Mouse (Mus musculus) heart, embryonic 13.5 days (tissue): ENCODE results near the gene Ankrd24. TPM values are rescaled to one million over a fixed set of nuclear protein-coding genes. Genes with fewer than 3 reads are reported as not detected.
A peak's percentile ranks its signal among the peaks of the same experiment; 100 is the strongest.

ENCODE experiments used
- ATAC-seq: fragments of 200-750 bp; cut with Nextera tagmentation; 2 replicates; pipeline ENCODE4 v1.8.0; 2017; ENCODE audit warnings: moderate TSS enrichment; ENCODE audit not compliant: insufficient number of reproducible peaks, low FRiP score, low TSS enrichment; ENCODE audit errors: extremely low read depth
- H3K27ac ChIP-seq: fragments of 300-500 bp; sonication (generic); replicated peaks from 2 replicates; pipeline ENCODE4 v1.5.1; 2015; ENCODE audit warnings: moderate library complexity, mild to moderate bottlenecking, inconsistent platforms
- H3K27me3 ChIP-seq: fragments of 300-500 bp; sonication (generic); replicated peaks from 2 replicates; pipeline ENCODE4 v1.6.1; 2015; ENCODE audit warnings: mild to moderate bottlenecking, inconsistent platforms
- H3K36me3 ChIP-seq: fragments of 300-500 bp; sonication (generic); 2 replicates; pipeline ENCODE4 v1.6.1; 2015; ENCODE audit warnings: mild to moderate bottlenecking, inconsistent platforms
- H3K4me1 ChIP-seq: fragments of 300-500 bp; sonication (generic); 2 replicates; pipeline ENCODE4 v1.6.1; 2015; ENCODE audit warnings: inconsistent platforms
- H3K4me2 ChIP-seq: fragments of 300-500 bp; sonication (generic); 2 replicates; pipeline ENCODE4 v1.6.1; 2015; ENCODE audit warnings: inconsistent platforms, mild to moderate bottlenecking, moderate library complexity
- H3K4me3 ChIP-seq: fragments of 300-500 bp; sonication (generic); 2 replicates; pipeline ENCODE4 v1.5.1; 2015; ENCODE audit warnings: moderate library complexity, mild to moderate bottlenecking, inconsistent platforms
- H3K9ac ChIP-seq: fragments of 300-500 bp; sonication (generic); 2 replicates; pipeline ENCODE4 v1.6.1; 2015; ENCODE audit warnings: inconsistent platforms, mild to moderate bottlenecking, moderate library complexity
- H3K9me3 ChIP-seq: fragments of 300-500 bp; sonication (generic); 2 replicates; pipeline ENCODE4 v1.6.1; 2016; ENCODE audit warnings: inconsistent platforms
- WGBS: fragments of 180-500 bp; shearing (Covaris S2); methylation state at CpG from one replicate; pipeline ENCODE4 v1.1.7; 2015; ENCODE audit warnings: mixed read lengths; 5-methylcytosine and 5-hydroxymethylcytosine counted together
- polyA plus RNA-seq: library from polyadenylated mRNA; unstranded; fragments of >200 nt; fragmentation: Nextera tagmentation; extraction: Ambion mirVana; gene quantifications from 2 replicates; pipeline ENCODE4 v1.2.1, GENCODE M21; 2015

Gene Ankrd24
- polyA plus RNA-seq, result 10.3 and 10.6 TPM in 2 replicates

DNA sequence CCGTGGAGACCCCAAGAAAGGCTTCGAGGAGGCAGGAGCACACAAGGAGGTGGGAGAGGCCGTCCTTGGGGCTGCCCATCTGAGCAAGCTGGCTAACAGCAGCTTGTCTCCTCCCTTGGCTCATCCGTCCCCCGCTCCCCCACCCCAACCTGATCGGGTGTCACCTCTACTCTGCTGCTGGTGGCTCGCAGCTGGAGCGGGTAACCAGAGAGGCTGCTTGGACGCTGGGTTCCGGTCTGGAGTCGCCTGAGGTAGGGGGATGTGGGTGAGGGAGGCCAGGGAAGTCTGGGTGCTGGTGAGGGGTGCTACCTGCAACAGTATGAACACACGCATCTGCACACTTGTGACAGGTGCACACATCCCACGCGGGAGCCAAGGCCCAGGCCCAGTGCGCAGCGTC, at the start of gene Ankrd24:
Gene Ankrd24 (plus strand): TSS at position 151 of the 400 bp plus-strand sequence.
- H3K4me2 ChIP-seq, result peak within 1 kb of the TSS; percentile 92
- peak within 1 kb of the TSS; percentile 90 for H3K9ac ChIP-seq
- peak within 1 kb of the TSS; percentile 88 for H3K27ac ChIP-seq
- peak within 1 kb of the TSS; percentile 84 for H3K4me3 ChIP-seq
- 78% methylated on average over 16 of the region's 16 CpGs for WGBS
- ATAC-seq, result no peak
- H3K4me1 ChIP-seq, result peaks cover 22% of the 10 kb centered on the region
- no peaks in the 10 kb centered on the region for H3K9me3 ChIP-seq
- H3K27me3 ChIP-seq, result no peaks in the 10 kb centered on the region; the same call in 1 of the 2 replicates
- peaks cover 24% of the 10 kb centered on the region for H3K36me3 ChIP-seq

DNA sequence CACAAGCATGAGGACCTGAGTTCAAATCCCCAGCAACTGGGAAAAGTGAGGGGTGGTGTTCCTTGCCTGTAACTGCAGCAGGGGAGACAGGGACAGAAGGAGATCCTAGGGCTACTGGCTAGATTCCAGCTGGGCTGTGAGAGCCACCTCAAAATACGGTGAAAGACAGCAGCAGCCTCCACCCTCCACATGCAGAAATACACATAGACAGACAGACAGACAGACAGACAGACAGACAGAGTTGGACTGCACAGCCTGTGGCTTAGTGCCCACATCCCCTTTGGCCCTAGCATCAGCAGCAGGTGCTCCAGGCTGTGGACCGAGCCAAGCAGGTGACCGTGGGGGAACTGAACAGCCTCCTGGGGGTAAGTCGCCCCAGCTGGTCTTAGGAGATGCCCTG, 48.4 kb upstream of the Ankrd24 start:
- H3K9me3 ChIP-seq, result no peaks in the 10 kb centered on the region
- H3K9ac ChIP-seq, result peak overlapping the region; percentile 33; the same call in 1 of the 2 replicates
- peaks cover 23% of the 10 kb centered on the region for H3K4me1 ChIP-seq
- peaks cover 25% of the 10 kb centered on the region; the same call in 1 of the 2 replicates for H3K27me3 ChIP-seq
- H3K27ac ChIP-seq, result no peak overlapping the region
- 61% methylated on average over 4 of the region's 4 CpGs for WGBS
- H3K36me3 ChIP-seq, result peaks cover 24% of the 10 kb centered on the region
- no peak overlapping the region for H3K4me2 ChIP-seq
- ATAC-seq, result no peak
- no peak overlapping the region for H3K4me3 ChIP-seq

DNA sequence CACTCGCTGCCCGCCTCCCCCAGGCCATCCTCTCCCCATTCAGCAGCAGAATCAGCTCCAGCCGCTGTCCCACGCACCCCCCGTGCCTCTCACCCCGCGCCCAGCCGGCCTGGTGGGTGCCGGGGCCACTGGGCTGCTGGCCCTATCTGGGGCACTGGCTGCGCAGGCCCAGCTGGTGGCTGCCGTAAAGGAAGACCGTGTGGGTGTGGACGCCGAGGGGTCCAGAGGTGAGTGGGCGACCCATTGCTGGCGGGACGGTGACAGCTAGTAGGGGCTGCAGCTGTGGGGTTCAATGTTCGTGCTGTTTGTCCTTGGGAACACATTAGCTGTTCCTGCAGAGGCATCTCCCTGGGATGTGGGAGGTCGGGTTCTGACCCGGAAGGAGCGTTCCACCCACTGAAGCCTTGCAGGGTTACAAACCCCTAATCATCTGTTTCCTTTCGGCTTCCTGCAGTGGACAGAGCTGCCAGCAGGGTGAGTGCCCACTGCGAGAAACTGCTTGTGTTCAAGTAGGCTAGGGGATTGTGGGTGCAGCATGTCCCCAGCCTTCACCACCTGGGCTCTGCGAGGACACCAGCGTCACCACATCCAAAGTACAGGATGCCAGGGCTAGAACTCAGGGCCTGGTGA, 47.8 kb upstream of the Ankrd24 start:
- Histone ChIP-seq H3K27ac (no peak overlapping the region), H3K36me3 (peaks cover 30% of the 10 kb centered on the region), H3K4me1 (peaks cover 20% of the 10 kb centered on the region), H3K27me3 (peaks cover 27% of the 10 kb centered on the region; the same call in 1 of the 2 replicates), H3K4me2 (no peak overlapping the region), H3K9ac (peak overlapping the region; percentile 33), H3K9me3 (no peaks in the 10 kb centered on the region), H3K4me3 (no peak overlapping the region)
- no peak for ATAC-seq
- 44% methylated on average over 25 of the region's 25 CpGs for WGBS

DNA sequence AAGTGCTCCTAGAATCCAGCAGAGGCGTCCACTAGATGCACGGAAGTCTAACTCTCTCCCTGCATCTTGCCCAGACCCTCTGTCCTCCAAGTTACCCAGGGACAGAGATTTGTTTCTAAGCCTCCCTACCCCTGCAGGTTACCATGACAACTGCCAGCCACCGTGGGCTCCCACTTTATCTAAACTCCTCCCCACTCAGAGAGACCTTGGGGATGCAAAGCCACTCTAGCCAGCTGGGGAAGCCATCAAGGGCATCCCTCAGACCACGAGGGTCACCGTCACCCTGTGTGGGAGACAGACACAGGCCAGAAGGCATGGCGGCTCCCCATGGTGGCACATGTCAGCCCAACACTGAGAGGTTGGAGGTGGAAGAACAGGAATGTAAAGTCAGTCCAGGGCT, 45.0 kb upstream of the Ankrd24 start:
- H3K27ac ChIP-seq, result no peak overlapping the region
- no peak for ATAC-seq
- H3K4me3 ChIP-seq, result no peak overlapping the region
- H3K27me3 ChIP-seq, result peaks cover 38% of the 10 kb centered on the region
- H3K36me3 ChIP-seq, result peaks cover 58% of the 10 kb centered on the region
- H3K9me3 ChIP-seq, result no peaks in the 10 kb centered on the region
- 50% methylated on average over 6 of the region's 6 CpGs for WGBS
- H3K4me2 ChIP-seq, result no peak overlapping the region
- no peak overlapping the region for H3K9ac ChIP-seq
- H3K4me1 ChIP-seq, result peaks cover 9% of the 10 kb centered on the region

DNA sequence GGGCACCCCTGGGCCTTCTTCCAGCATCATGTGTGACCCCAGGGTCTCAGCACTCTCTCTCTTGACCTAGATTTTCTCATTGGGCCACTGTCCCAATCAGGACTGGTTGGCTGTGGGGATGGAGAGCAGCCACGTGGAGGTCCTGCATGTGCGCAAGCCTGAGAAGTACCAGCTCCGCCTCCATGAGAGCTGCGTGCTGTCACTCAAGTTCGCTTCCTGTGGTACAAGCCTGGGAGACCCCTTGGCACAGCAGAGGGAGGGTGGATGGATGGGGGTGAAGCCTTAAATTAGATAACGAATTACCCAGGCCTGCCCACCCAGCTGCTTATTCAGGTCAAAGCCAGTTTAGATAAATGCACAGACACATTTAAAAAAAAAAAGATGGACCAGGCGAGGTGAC, 39.6 kb upstream of the Ankrd24 start:
- H3K4me3 ChIP-seq, result no peak overlapping the region
- peaks cover 76% of the 10 kb centered on the region for H3K36me3 ChIP-seq
- 68% methylated on average over 7 of the region's 7 CpGs for WGBS
- no peak overlapping the region for H3K4me2 ChIP-seq
- H3K27me3 ChIP-seq, result peaks cover 43% of the 10 kb centered on the region
- no peaks in the 10 kb centered on the region for H3K9me3 ChIP-seq
- H3K4me1 ChIP-seq, result no peaks in the 10 kb centered on the region
- H3K27ac ChIP-seq, result no peak overlapping the region
- no peak for ATAC-seq
- H3K9ac ChIP-seq, result no peak overlapping the region

DNA sequence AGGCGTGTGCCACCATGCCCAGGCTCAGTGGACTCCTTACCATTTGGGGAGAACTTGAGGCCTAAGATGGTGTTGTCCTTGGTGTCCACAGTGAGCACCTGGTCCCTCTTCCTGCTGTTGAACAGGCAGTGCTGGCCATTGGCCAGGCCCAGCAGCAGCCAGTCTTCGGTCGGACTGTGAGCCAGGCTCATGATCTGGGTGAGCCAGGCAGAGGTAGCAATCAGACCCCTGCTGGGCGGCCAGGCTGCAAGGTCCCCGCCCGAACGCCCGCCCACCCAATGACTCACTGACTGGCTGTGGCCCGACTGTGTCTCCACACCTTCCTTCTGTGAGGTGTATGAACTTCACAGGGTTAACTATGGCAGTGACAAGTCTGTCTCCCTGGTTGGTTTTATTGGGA, 36.5 kb upstream of the Ankrd24 start:
- no peaks in the 10 kb centered on the region for H3K9me3 ChIP-seq
- no peak overlapping the region for H3K4me2 ChIP-seq
- 47% methylated on average over 9 of the region's 9 CpGs for WGBS
- H3K4me3 ChIP-seq, result no peak overlapping the region
- H3K4me1 ChIP-seq, result peaks cover 17% of the 10 kb centered on the region
- no peak overlapping the region for H3K9ac ChIP-seq
- H3K36me3 ChIP-seq, result peaks cover 45% of the 10 kb centered on the region
- no peak for ATAC-seq
- H3K27me3 ChIP-seq, result peaks cover 52% of the 10 kb centered on the region
- no peak overlapping the region for H3K27ac ChIP-seq

DNA sequence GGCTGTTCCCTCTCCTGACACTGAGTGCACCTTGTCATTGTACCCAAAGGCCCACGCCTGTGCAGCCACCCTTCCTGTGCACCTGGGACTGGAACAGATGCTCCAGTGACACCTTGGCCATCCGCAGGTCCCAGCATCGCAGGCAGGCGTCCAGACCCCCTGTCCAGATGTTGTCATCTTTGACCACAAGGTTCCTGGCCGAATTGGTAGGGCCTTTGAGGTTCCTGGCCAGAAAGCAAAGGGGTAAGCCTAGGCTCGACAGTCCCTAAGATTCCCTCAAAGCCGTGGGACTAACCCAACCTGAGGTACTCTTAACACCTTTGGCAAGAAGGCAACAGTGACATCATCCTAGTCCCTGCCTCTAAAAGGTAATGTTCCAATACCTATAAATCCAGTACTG, 35.7 kb upstream of the Ankrd24 start:
- WGBS, result 74% methylated on average over 7 of the region's 7 CpGs
- Histone ChIP-seq H3K4me1 (peaks cover 25% of the 10 kb centered on the region), H3K36me3 (peaks cover 37% of the 10 kb centered on the region), H3K9ac (no peak overlapping the region), H3K4me3 (no peak overlapping the region), H3K27me3 (peaks cover 44% of the 10 kb centered on the region), H3K27ac (no peak overlapping the region), H3K9me3 (no peaks in the 10 kb centered on the region), H3K4me2 (no peak overlapping the region)
- ATAC-seq, result no peak

DNA sequence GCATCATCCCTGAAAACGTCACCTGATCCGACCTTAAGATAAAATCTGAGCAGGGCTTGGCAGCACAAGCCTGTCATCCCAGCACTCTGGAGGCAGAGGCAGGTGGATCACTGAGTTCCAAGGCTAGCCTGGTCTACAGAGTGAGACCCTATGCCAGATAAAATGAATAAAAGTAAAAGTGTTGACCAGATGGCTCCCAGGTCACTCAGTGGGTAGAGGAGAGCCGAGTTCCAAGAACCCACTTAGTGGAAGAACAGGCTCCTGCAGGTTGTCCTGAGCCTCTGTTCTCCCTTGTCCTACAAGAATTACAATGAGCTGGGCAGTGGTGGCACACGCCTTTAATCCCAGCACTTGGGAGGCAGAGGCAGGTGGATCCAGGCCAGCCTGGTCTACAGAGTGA, 35.1 kb upstream of the Ankrd24 start:
- no peak overlapping the region for H3K27ac ChIP-seq
- 54% methylated on average over 4 of the region's 4 CpGs for WGBS
- no peak overlapping the region for H3K4me2 ChIP-seq
- H3K4me1 ChIP-seq, result peaks cover 31% of the 10 kb centered on the region
- no peaks in the 10 kb centered on the region for H3K9me3 ChIP-seq
- ATAC-seq, result no peak
- H3K27me3 ChIP-seq, result peaks cover 42% of the 10 kb centered on the region
- H3K36me3 ChIP-seq, result peaks cover 31% of the 10 kb centered on the region
- H3K9ac ChIP-seq, result no peak overlapping the region
- no peak overlapping the region for H3K4me3 ChIP-seq

DNA sequence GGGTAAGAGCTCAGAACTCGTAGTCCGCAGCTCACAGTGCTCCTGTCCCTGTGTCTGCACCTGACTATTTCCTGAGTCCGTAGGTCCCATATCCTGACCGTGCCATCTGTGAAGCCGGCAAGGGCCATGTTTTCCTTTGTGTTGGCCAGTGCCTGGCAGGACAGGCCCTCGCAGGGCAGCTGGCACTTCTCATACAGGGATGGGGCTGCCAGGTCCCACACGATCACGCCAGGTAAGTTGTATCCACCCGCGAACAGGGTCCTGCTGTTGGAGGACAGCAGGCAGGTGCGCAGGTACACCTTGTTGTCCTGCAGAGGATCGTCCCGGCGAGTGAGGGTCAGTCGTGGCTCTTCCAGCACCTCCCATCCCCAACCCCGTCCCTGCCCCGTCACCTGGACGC, 34.4 kb upstream of the Ankrd24 start:
- ATAC-seq, result no peak
- Histone ChIP-seq H3K4me2 (no peak overlapping the region), H3K27ac (no peak overlapping the region), H3K4me3 (no peak overlapping the region), H3K9ac (no peak overlapping the region), H3K4me1 (peaks cover 34% of the 10 kb centered on the region), H3K9me3 (no peaks in the 10 kb centered on the region), H3K27me3 (peaks cover 39% of the 10 kb centered on the region), H3K36me3 (peaks cover 24% of the 10 kb centered on the region)
- WGBS, result 69% methylated on average over 18 of the region's 18 CpGs

DNA sequence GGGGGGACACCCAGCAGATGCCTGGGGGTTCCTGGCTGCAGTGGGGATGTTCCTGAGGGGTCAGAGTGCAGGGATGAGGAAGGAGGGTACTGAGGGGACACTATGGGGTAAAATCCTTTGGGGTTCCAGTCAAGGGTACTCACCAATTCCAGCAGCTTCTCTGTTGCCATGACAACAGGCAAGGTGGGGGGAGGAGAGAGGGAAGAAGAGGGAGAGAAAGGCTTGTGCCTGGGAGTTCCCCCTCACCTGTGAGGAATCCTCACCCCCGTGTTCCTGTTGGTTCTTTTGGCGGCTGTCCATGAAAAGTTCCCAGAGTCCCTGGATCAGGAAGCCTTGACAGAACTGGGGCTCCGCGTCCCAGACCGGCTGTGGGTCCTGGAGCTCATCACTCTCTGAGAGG, 32.7 kb upstream of the Ankrd24 start:
- ATAC-seq, result no peak
- H3K4me3 ChIP-seq, result no peak overlapping the region
- H3K9ac ChIP-seq, result peak overlapping the region; percentile 76
- peaks cover 39% of the 10 kb centered on the region for H3K27me3 ChIP-seq
- no peaks in the 10 kb centered on the region for H3K9me3 ChIP-seq
- H3K27ac ChIP-seq, result no peak overlapping the region
- peaks cover 46% of the 10 kb centered on the region for H3K4me1 ChIP-seq
- 38% methylated on average over 5 of the region's 5 CpGs for WGBS
- peak overlapping the region; percentile 69; the same call in 1 of the 2 replicates for H3K4me2 ChIP-seq
- peaks cover 7% of the 10 kb centered on the region; the same call in 1 of the 2 replicates for H3K36me3 ChIP-seq

DNA sequence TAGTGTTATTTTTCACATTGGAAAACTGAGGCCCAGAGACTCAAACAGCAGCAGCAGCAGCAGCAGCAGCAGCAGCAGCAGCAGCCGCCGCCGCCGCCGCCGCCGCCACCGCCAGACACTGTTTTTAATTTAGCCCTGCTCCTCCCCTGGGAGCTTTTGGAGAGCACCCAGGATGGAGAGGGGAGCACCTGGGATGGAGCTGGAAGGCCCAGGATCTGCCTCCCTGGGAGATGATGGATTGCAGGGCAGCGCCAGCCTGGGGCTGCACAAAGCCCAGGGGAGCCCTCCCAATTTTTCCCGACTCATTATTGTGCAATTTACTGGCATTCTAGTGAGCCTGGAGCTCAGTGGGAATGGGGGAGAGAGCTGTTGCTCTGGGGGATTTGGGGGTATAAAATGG, 31.7 kb upstream of the Ankrd24 start:
- 6% methylated on average over 10 of the region's 10 CpGs for WGBS
- Histone ChIP-seq H3K4me3 (peak overlapping the region; percentile 45), H3K27me3 (peaks cover 39% of the 10 kb centered on the region), H3K36me3 (no peaks in the 10 kb centered on the region), H3K9ac (peak overlapping the region; percentile 76), H3K9me3 (no peaks in the 10 kb centered on the region), H3K4me2 (peak overlapping the region; percentile 69), H3K4me1 (peaks cover 55% of the 10 kb centered on the region), H3K27ac (peak overlapping the region; percentile 85)
- ATAC-seq, result no peak
